In the genomic region with DNA sequence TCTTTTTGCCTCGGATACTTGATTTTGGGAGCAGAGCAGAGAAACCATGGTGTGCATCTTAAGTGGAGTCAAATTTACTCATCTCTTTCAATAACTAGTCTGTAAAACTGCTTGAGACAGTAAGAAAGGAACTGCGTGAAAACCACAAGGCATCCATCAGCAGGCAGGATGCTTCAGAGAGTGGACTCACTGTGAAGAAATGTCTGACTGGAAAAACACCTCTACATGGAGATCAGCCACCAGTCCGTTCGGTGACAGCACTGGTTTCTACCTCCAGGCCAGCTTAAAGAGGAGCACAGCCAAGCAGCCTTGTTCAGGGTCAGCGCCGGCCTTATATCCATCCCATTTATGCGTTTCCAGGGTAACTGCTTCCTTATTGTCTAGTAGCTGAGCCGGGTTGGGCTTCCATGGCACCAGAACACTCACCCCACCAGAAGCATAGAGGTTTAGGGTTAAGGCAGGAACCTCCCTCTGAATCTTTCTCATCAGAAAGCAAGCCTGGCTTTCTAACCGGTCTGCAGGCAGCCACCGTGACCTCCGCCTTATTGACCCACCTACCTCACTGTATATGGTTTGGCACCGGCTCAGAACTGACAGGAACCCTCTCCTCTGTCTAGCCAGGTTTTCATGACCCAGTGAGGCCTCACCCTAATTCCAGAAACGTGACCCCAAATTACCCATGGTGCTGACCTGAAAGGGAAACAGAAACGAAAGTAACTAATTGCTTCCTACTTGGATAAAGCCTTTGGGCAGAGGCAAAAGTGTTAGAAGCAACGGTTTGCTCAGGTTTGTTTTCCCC, we compare ENCODE assay signal across 10 mouse cellular contexts. TPM values are rescaled to one million over a fixed set of nuclear protein-coding genes. Genes with fewer than 3 reads are reported as not detected.
DNase-seq lines count a peak whose midpoint lies in the region; ATAC-seq and TF ChIP-seq lines count a peak whose summit lies in the region.
"Had no signal": no experiment of that assay in that cellular context is flagged by ENCODE, and none has a peak within 500 bp of the region (broad histone marks: within the 10 kb centered on the region; RNA-seq: fewer than 3 reads in every experiment).

No protein-coding gene starts in this region.

- H3K9me3 ChIP-seq in heart, embryonic 16.5 days (replicated peaks; ENCODE audit: control insufficient read depth, low read length) = no peaks in the 10 kb centered on the region

- H3K4me2 ChIP-seq in heart, embryonic 16.5 days (ENCODE audit: low read depth, low read length) = peak overlapping the region; percentile 6; the same call in 1 of the 2 replicates

- intact Hi-C loops in heart, postnatal 10 days (cut with DNase I) = no loop called here

- no peaks in the 10 kb centered on the region for H3K4me1 ChIP-seq in heart, embryonic 16.5 days (ENCODE audit: control insufficient read depth, insufficient read depth, low read length)
- H3K4me1 ChIP-seq in spleen, adult 2 months (ENCODE audit: control insufficient read depth, insufficient read depth, insufficient read length) = peaks cover 5% of the 10 kb centered on the region; the same call in 1 of the 2 replicates

- H3K9ac ChIP-seq in heart, embryonic 16.5 days (ENCODE audit: low read length) = no peak overlapping the region

- H3K27ac ChIP-seq in heart, embryonic 16.5 days (ENCODE audit: low read length) = no peak overlapping the region
- H3K27ac ChIP-seq in spleen, adult 2 months (ENCODE audit: insufficient read depth, low read length) = peak overlapping the region; percentile 36

- H3K27me3 ChIP-seq in heart, embryonic 16.5 days (ENCODE audit: control insufficient read depth, insufficient read depth, low read length) = no peaks in the 10 kb centered on the region
- H3K27me3 ChIP-seq in spleen, adult 2 months (ENCODE audit: control insufficient read depth, insufficient read depth, low read length) = no peaks in the 10 kb centered on the region

- no peak for ATAC-seq in heart, embryonic 16.5 days (replicated peaks; ENCODE audit: extremely low read depth, insufficient read depth, low FRiP score)
- ATAC-seq in erythroblast, adult 5-6 weeks (replicated peaks; ENCODE audit: low FRiP score, poor library complexity, severe bottlenecking) = peak; percentile 69
- ATAC-seq: lung, postnatal 0 days had no signal

- no peak overlapping the region for H3K4me3 ChIP-seq in heart, embryonic 16.5 days (ENCODE audit: low read length)
- H3K4me3 ChIP-seq in spleen, adult 2 months (ENCODE audit: extremely low read depth, insufficient read depth, insufficient read length) = peak overlapping the region; percentile 44

- H3K36me3 ChIP-seq in heart, embryonic 16.5 days (ENCODE audit: control insufficient read depth, insufficient read depth) = no peaks in the 10 kb centered on the region
- H3K36me3 ChIP-seq in spleen, adult 2 months (ENCODE audit: control insufficient read depth, insufficient read depth, low read length) = no peaks in the 10 kb centered on the region

- 71% methylated on average over 15 of the region's 15 CpGs for WGBS in heart, embryonic 16.5 days
- whole genome bisulfite sequencing in spleen, adult 2 months = 29% methylated on average over 15 of the region's 15 CpGs

- no peak for TF ChIP-seq POLR2A in spleen, adult 2 months (IDR thresholded peaks at IDR 0.05; ENCODE audit: low read depth, low read length)

- no peak for DNase-seq in heart, postnatal 10 days
- DNase-seq in spleen, adult 2 months (ENCODE audit: low read depth in 1 of 2, low spot score in 2 of 2) = no peak
- DNase-seq in spleen, postnatal 4 days (ENCODE audit: low spot score in 2 of 2) = no peak
- DNase-seq in natural killer cell, adult 2 months (ENCODE audit: low spot score in 2 of 2) = peak; percentile 11 to 12
- DNase-seq in embryo, embryonic 9.5 days (ENCODE audit: extremely low spot score) = no peak
- DNase-seq in adrenal gland, postnatal 4 days (ENCODE audit: low spot score in 2 of 2) = no peak
- DNase-seq: layer of hippocampus, postnatal 36 days had no signal

- TF ChIP-seq CTCF in spleen, adult 2 months (IDR thresholded peaks at IDR 0.05; ENCODE audit: extremely low read depth, insufficient read depth, insufficient read length, insufficient replicate concordance) = no peak

RNA-seq across cellular contexts. Expression of gene G3bp2, which starts 9.9 kb away (rescaled TPM):
- polyA plus RNA-seq in heart, embryonic 16.5 days (2015; fragmentation: Nextera tagmentation; extraction: Ambion mirVana) = 122 and 125 TPM in 2 replicates
- total RNA-seq in heart, postnatal 10 days (2021) = 10 to 100 TPM; 75.4 to 83.7 TPM
- 9.1 and 10.1 TPM in 2 replicates for polyA plus RNA-seq in spleen, adult 2 months (2012; rRNA removed)
- 33.2 and 33.8 TPM in 2 replicates for total RNA-seq in erythroblast, adult 5-6 weeks (2015; ENCODE audit: low replicate concordance)
- total RNA-seq in erythroblast, adult 5-6 weeks (2017; ENCODE audit: low replicate concordance) = 35.0 and 43.8 TPM in 2 replicates
- 100 to 1,000 TPM; 108 to 116 TPM for total RNA-seq in adrenal gland, postnatal 4 days (2021)

RNA-seq across cellular contexts. Expression of gene Uso1, which starts 44.3 kb away (rescaled TPM):
- 28.4 and 31.0 TPM in 2 replicates for polyA plus RNA-seq in heart, embryonic 16.5 days (2015; fragmentation: Nextera tagmentation; extraction: Ambion mirVana)
- 10 to 100 TPM; 42.9 to 46.4 TPM for total RNA-seq in heart, postnatal 10 days (2021)
- polyA plus RNA-seq in spleen, adult 2 months (2012; rRNA removed) = 10.1 and 13.2 TPM in 2 replicates
- 19.8 and 29.9 TPM in 2 replicates for total RNA-seq in erythroblast, adult 5-6 weeks (2015; ENCODE audit: low replicate concordance)
- 20.4 and 34.8 TPM in 2 replicates for total RNA-seq in erythroblast, adult 5-6 weeks (2017; ENCODE audit: low replicate concordance)
- total RNA-seq in adrenal gland, postnatal 4 days (2021) = 10 to 100 TPM; 68.8 to 71.5 TPM

RNA-seq across cellular contexts. Expression of gene Cdkl2, which starts 49.8 kb away (rescaled TPM):
- 1.2 and 1.4 TPM in 2 replicates for polyA plus RNA-seq in heart, embryonic 16.5 days (2015; fragmentation: Nextera tagmentation; extraction: Ambion mirVana)
- 1 to 10 TPM; 2.9 to 3.1 TPM for total RNA-seq in heart, postnatal 10 days (2021)
- 0.09 and 0.22 TPM in 2 replicates for polyA plus RNA-seq in spleen, adult 2 months (2012; rRNA removed)
- 0.21 TPM in 1 of 2 replicates, not detected in the other for total RNA-seq in erythroblast, adult 5-6 weeks (2015; ENCODE audit: low replicate concordance)
- total RNA-seq in erythroblast, adult 5-6 weeks (2017; ENCODE audit: low replicate concordance) = 0.14 and 0.68 TPM in 2 replicates
- total RNA-seq in adrenal gland, postnatal 4 days (2021) = 1 to 10 TPM; 5.6 to 7.5 TPM

Comparison
In these comparisons a context has a peak if more than half of its experiments do, and no peak if none do; other contexts are left out.
1. DNase-seq: peak in natural killer cell, adult 2 months (2 of 2); none in heart, postnatal 10 days (0 of 2), spleen, adult 2 months (0 of 2), spleen, postnatal 4 days (0 of 2), embryo, embryonic 9.5 days (single experiment) and adrenal gland, postnatal 4 days (0 of 2).